Mouse (Mus musculus): ENCODE measurements around the gene Slc25a13. TPM values are rescaled to one million over a fixed set of nuclear protein-coding genes. Genes with fewer than 3 reads are reported as not detected.
"Not testable (repeated sequence)": the region's sequence is repeated elsewhere in the genome, so short reads cannot be mapped to it uniquely, and the experiment has no call there.

Slc25a13 gene
- total and polyA plus RNA-seq, 3 experiments: not detected

DNA sequence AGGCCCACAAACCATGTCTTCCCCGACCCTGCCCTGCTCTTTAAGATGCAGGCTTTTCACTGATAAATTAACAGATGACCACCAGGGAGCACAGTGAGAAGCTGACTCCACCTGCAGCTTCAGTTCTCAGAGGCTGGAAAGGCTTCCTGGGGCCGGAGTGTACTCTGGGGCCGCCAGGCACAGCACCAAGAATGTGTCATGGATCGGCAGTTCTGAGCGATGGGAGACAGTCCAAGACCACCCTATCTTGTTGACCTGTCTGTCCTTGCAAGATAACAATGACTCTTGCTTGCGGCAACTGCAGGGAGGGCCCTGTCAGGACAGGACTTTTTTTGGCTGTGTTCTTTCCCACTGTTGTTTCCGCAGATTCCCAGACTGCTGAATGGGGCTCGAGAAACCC, 33.4 kb downstream of the Slc25a13 start:
- no peak overlapping the region for H3K9ac ChIP-seq (ENCODE audit: insufficient read depth, low read depth)
- no peak for DNase-seq (ENCODE audit: extremely low read depth)
- no peak overlapping the region for H3K4me3 ChIP-seq (replicated peaks in 1 of 3; ENCODE audit: low read depth in 2 of 3, low read length in 2 of 3, poor library complexity in 1 of 3)
- H3K36me3 ChIP-seq (replicated peaks in 1 of 2; ENCODE audit: control insufficient read depth in 1 of 2, insufficient read depth in 1 of 2, low read length in 1 of 2): no peaks in the 10 kb centered on the region
- H3K27me3 ChIP-seq (replicated peaks): no peaks in the 10 kb centered on the region
- no peaks in the 10 kb centered on the region for H3K9me3 ChIP-seq (replicated peaks; ENCODE audit: low read length)
- H3K27ac ChIP-seq (ENCODE audit: insufficient read depth, low read depth): no peak overlapping the region
- H3K4me2 ChIP-seq (ENCODE audit: insufficient read depth, low read depth, poor library complexity, severe bottlenecking): no peak overlapping the region
- dilution Hi-C loops (cut with MboI; ENCODE audit: extremely low pct_ligation_motif_present, extremely low pct_unique_long_range_greater_than_20kb, low sequenced_read_pairs) (no loop called here), in situ Hi-C loops (cut with MboI; ENCODE audit: low pct_ligation_motif_present, low pct_unique_long_range_greater_than_20kb, low sequenced_read_pairs) (no loop called here)
- no peaks in the 10 kb centered on the region for H3K79me2 ChIP-seq (replicated peaks; ENCODE audit: control insufficient read depth, extremely low read depth, insufficient read depth, poor library complexity, severe bottlenecking)
- no peak for TF ChIP-seq MAFK (IDR thresholded peaks at IDR 0.05; ENCODE audit: insufficient replicate concordance, low read length)
- TF ChIP-seq UBTF (IDR thresholded peaks at IDR 0.05; ENCODE audit: low read depth, low read length): no peak
- no peak for TF ChIP-seq JUND (conservative IDR thresholded peaks at IDR 0.05; ENCODE audit: low read depth, low read length)
- TF ChIP-seq USF1 (IDR thresholded peaks at IDR 0.05; ENCODE audit: low read depth, low read length): no peak
- TF ChIP-seq TCF12 (IDR thresholded peaks at IDR 0.05; ENCODE audit: low read depth, low read length): no peak
- TF ChIP-seq CTCF (conservative IDR thresholded peaks at IDR 0.05 in 1 of 2, IDR thresholded peaks at IDR 0.05 in 1 of 2; ENCODE audit: low read depth in 2 of 2, low read length in 2 of 2): no peak
- TF ChIP-seq NRF1 (IDR thresholded peaks at IDR 0.05; ENCODE audit: low read depth, low read length): no peak
- TF ChIP-seq ZNF384 (IDR thresholded peaks at IDR 0.05; ENCODE audit: low read depth, low read length): no peak
- peaks cover 3 to 10% of the 10 kb centered on the region in 2 experiments; a peak in 3 of 4 replicates for H3K4me1 ChIP-seq (ENCODE audit: control insufficient read depth in 1 of 2, insufficient read depth in 2 of 2)

DNA sequence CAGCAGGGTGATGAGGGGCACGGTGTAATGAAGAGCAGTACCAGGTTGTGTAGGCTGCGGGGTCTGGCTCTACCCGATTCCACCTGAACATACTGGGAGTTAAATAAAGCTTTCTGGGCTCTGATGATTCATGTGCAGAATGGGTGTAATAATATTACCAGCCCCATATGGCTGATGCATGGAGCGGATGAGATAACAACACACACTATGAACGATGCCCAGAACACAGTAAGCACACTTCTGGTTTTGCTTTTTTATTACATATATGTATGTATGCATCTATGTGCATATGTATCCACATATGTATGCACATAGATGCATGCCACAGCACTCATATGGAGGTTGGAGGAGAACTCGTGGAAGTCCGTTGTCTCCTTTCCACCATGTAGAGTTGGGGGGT, 34.8 kb downstream of the Slc25a13 start:
- no peaks in the 10 kb centered on the region for H3K27me3 ChIP-seq (replicated peaks)
- dilution Hi-C loops (cut with MboI; ENCODE audit: extremely low pct_ligation_motif_present, extremely low pct_unique_long_range_greater_than_20kb, low sequenced_read_pairs): no loop called here
- no peak for TF ChIP-seq ZNF384 (IDR thresholded peaks at IDR 0.05; ENCODE audit: low read depth, low read length)
- no peak for TF ChIP-seq ELF1 (IDR thresholded peaks at IDR 0.05; ENCODE audit: low read depth, low read length)
- TF ChIP-seq TCF12 (IDR thresholded peaks at IDR 0.05; ENCODE audit: low read depth, low read length): no peak
- TF ChIP-seq KAT2A (IDR thresholded peaks at IDR 0.05; ENCODE audit: insufficient replicate concordance, low read length): no peak
- TF ChIP-seq ZC3H11A (IDR thresholded peaks at IDR 0.05; ENCODE audit: low read depth, low read length): no peak
- TF ChIP-seq ETS1 (conservative IDR thresholded peaks at IDR 0.05; ENCODE audit: low read depth, low read length): no peak
- no peak for TF ChIP-seq CHD2 (IDR thresholded peaks at IDR 0.05; ENCODE audit: low read length)
- no peak for TF ChIP-seq CHD1 (IDR thresholded peaks at IDR 0.05; ENCODE audit: low read depth, low read length)
- no peak for TF ChIP-seq PAX5 (IDR thresholded peaks at IDR 0.05; ENCODE audit: low read length)
- TF ChIP-seq USF2 (conservative IDR thresholded peaks at IDR 0.05; ENCODE audit: low read depth, low read length): no peak
- no peak for TF ChIP-seq MAFK (IDR thresholded peaks at IDR 0.05; ENCODE audit: insufficient replicate concordance, low read length)

DNA sequence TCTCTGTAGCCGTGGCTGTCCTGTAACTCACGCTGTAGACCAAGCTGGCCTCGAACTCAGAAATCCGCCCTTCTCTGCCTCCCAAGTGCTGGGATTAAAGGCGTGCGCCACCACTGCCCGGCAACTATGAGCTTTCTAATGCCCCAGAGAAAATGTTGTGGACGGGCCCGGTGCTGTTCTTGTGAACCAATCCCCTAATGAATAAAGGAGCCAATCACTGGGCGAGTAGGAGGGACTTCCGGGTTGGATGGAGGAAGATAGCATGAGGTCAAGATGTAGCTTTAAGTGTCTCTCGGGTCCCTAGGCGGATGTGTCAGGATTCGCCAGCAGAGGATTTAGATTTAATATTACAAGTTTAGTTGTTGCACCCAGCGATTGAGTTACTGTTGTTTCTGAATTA, 38.6 kb downstream of the Slc25a13 start:
- H3K4me3 ChIP-seq (replicated peaks in 1 of 3; ENCODE audit: low read depth in 2 of 3, low read length in 2 of 3, poor library complexity in 1 of 3); DNase-seq (ENCODE audit: extremely low read depth); H3K79me2 ChIP-seq (replicated peaks; ENCODE audit: control insufficient read depth, extremely low read depth, insufficient read depth, poor library complexity, severe bottlenecking); H3K4me2 ChIP-seq (ENCODE audit: insufficient read depth, low read depth, poor library complexity, severe bottlenecking); H3K27ac ChIP-seq (ENCODE audit: insufficient read depth, low read depth); H3K9me3 ChIP-seq (replicated peaks; ENCODE audit: low read length); dilution Hi-C loops (cut with MboI; ENCODE audit: extremely low pct_ligation_motif_present, extremely low pct_unique_long_range_greater_than_20kb, low sequenced_read_pairs); H3K4me1 ChIP-seq (ENCODE audit: control insufficient read depth in 1 of 2, insufficient read depth in 2 of 2); H3K36me3 ChIP-seq (replicated peaks in 1 of 2; ENCODE audit: control insufficient read depth in 1 of 2, insufficient read depth in 1 of 2, low read length in 1 of 2); in situ Hi-C loops (cut with MboI; ENCODE audit: low pct_ligation_motif_present, low pct_unique_long_range_greater_than_20kb, low sequenced_read_pairs); H3K27me3 ChIP-seq (replicated peaks); H3K9ac ChIP-seq (ENCODE audit: insufficient read depth, low read depth): not testable (repeated sequence)

More for the DNA sequence above, 34.8 kb downstream of the Slc25a13 start:
- H3K4me2 ChIP-seq (ENCODE audit: insufficient read depth, low read depth, poor library complexity, severe bottlenecking): no peak overlapping the region
- no peaks in the 10 kb centered on the region for H3K79me2 ChIP-seq (replicated peaks; ENCODE audit: control insufficient read depth, extremely low read depth, insufficient read depth, poor library complexity, severe bottlenecking)
- no peak overlapping the region for H3K27ac ChIP-seq (ENCODE audit: insufficient read depth, low read depth)
- in situ Hi-C loops (cut with MboI; ENCODE audit: low pct_ligation_motif_present, low pct_unique_long_range_greater_than_20kb, low sequenced_read_pairs): no loop called here
- H3K36me3 ChIP-seq (replicated peaks in 1 of 2; ENCODE audit: control insufficient read depth in 1 of 2, insufficient read depth in 1 of 2, low read length in 1 of 2): no peaks in the 10 kb centered on the region
- no peak overlapping the region for H3K9ac ChIP-seq (ENCODE audit: insufficient read depth, low read depth)
- no peak for DNase-seq (ENCODE audit: extremely low read depth)
- H3K4me1 ChIP-seq (ENCODE audit: control insufficient read depth in 1 of 2, insufficient read depth in 2 of 2): peaks cover under 1 to 9% of the 10 kb centered on the region in 2 experiments; a peak in 2 of 4 replicates
- no peak overlapping the region for H3K4me3 ChIP-seq (replicated peaks in 1 of 3; ENCODE audit: low read depth in 2 of 3, low read length in 2 of 3, poor library complexity in 1 of 3)
- no peaks in the 10 kb centered on the region for H3K9me3 ChIP-seq (replicated peaks; ENCODE audit: low read length)
